Mouse (Mus musculus): ENCODE results near the gene Pdzrn4. TPM values are rescaled to one million over a fixed set of nuclear protein-coding genes. Genes with fewer than 3 reads are reported as not detected.

Pdzrn4 gene
- polyA plus RNA-seq, 1 experiment from 2014 or later, result 1.7 TPM

- ATAC-seq (ENCODE audit: borderline replicate concordance, extremely low read depth, low FRiP score, low TSS enrichment), result no peak
- no peaks in the 10 kb centered on the region for H3K36me3 ChIP-seq
- 84% methylated on average over 1 of the region's 1 CpGs for WGBS
- H3K4me3 ChIP-seq, result no peak overlapping the region
- no peak overlapping the region for H3K9ac ChIP-seq
- H3K27me3 ChIP-seq, result no peaks in the 10 kb centered on the region
- H3K4me2 ChIP-seq, result no peak overlapping the region
- H3K9me3 ChIP-seq, result no peaks in the 10 kb centered on the region
- H3K27ac ChIP-seq, result no peak overlapping the region
- H3K4me1 ChIP-seq, result no peaks in the 10 kb centered on the region
These were observed 106.1 kb downstream of the Pdzrn4 start for GRCm38 (mm10) chr15:92502797-92503196.

- WGBS, result 61% methylated on average over 8 of the region's 8 CpGs
- Histone ChIP-seq H3K27me3 (no peaks in the 10 kb centered on the region), H3K9ac (no peak overlapping the region), H3K9me3 (no peaks in the 10 kb centered on the region), H3K27ac (no peak overlapping the region), H3K36me3 (no peaks in the 10 kb centered on the region), H3K4me2 (no peak overlapping the region), H3K4me1 (no peaks in the 10 kb centered on the region), H3K4me3 (no peak overlapping the region)
- ATAC-seq (ENCODE audit: borderline replicate concordance, extremely low read depth, low FRiP score, low TSS enrichment), result no peak
These were observed 112.7 kb downstream of the Pdzrn4 start for GRCm38 (mm10) chr15:92509372-92509771.

- H3K4me1 ChIP-seq, result no peaks in the 10 kb centered on the region
- ATAC-seq (ENCODE audit: borderline replicate concordance, extremely low read depth, low FRiP score, low TSS enrichment), result no peak
- no peak overlapping the region for H3K27ac ChIP-seq
- H3K4me2 ChIP-seq, result no peak overlapping the region
- H3K9ac ChIP-seq, result no peak overlapping the region
- H3K36me3 ChIP-seq, result no peaks in the 10 kb centered on the region
- no peaks in the 10 kb centered on the region for H3K9me3 ChIP-seq
- 59% methylated on average over 1 of the region's 1 CpGs for WGBS
- no peaks in the 10 kb centered on the region for H3K27me3 ChIP-seq
- no peak overlapping the region for H3K4me3 ChIP-seq
These were observed 119.0 kb downstream of the Pdzrn4 start for GRCm38 (mm10) chr15:92515651-92516050.

GRCm38 (mm10) chr15:92520677-92521225, 124.1 kb downstream of the Pdzrn4 start:
- H3K4me3 ChIP-seq, result no peak overlapping the region
- H3K4me1 ChIP-seq, result no peaks in the 10 kb centered on the region
- peak overlapping the region; percentile 11; the same call in 1 of the 2 replicates for H3K4me2 ChIP-seq
- no peak overlapping the region for H3K9ac ChIP-seq
- no peaks in the 10 kb centered on the region for H3K36me3 ChIP-seq
- 25% methylated on average over 19 of the region's 19 CpGs for WGBS
- H3K27ac ChIP-seq, result no peak overlapping the region
- no peaks in the 10 kb centered on the region for H3K9me3 ChIP-seq
- no peak for ATAC-seq (ENCODE audit: borderline replicate concordance, extremely low read depth, low FRiP score, low TSS enrichment)
- H3K27me3 ChIP-seq, result no peaks in the 10 kb centered on the region

- no peak overlapping the region for H3K4me3 ChIP-seq
- 13% methylated on average over 7 of the region's 7 CpGs for WGBS
- no peak overlapping the region for H3K27ac ChIP-seq
- no peaks in the 10 kb centered on the region for H3K27me3 ChIP-seq
- H3K9ac ChIP-seq, result no peak overlapping the region
- ATAC-seq (ENCODE audit: borderline replicate concordance, extremely low read depth, low FRiP score, low TSS enrichment), result no peak
- H3K36me3 ChIP-seq, result no peaks in the 10 kb centered on the region
- no peaks in the 10 kb centered on the region for H3K4me1 ChIP-seq
- peak overlapping the region; percentile 36 for H3K4me2 ChIP-seq
- no peaks in the 10 kb centered on the region for H3K9me3 ChIP-seq
These were observed 125.0 kb downstream of the Pdzrn4 start for GRCm38 (mm10) chr15:92521686-92522085.

- no peak overlapping the region for H3K4me3 ChIP-seq
- no peak overlapping the region for H3K4me2 ChIP-seq
- no peaks in the 10 kb centered on the region for H3K27me3 ChIP-seq
- WGBS, result 4% methylated on average over 2 of the region's 2 CpGs
- H3K9ac ChIP-seq, result no peak overlapping the region
- no peaks in the 10 kb centered on the region for H3K36me3 ChIP-seq
- no peaks in the 10 kb centered on the region for H3K4me1 ChIP-seq
- no peak overlapping the region for H3K27ac ChIP-seq
- no peak for ATAC-seq (ENCODE audit: borderline replicate concordance, extremely low read depth, low FRiP score, low TSS enrichment)
- no peaks in the 10 kb centered on the region for H3K9me3 ChIP-seq
These were observed 128.2 kb downstream of the Pdzrn4 start for GRCm38 (mm10) chr15:92524917-92525316.

- Histone ChIP-seq H3K4me3 (no peak overlapping the region), H3K36me3 (no peaks in the 10 kb centered on the region), H3K9me3 (no peaks in the 10 kb centered on the region), H3K27me3 (no peaks in the 10 kb centered on the region), H3K9ac (no peak overlapping the region), H3K4me2 (no peak overlapping the region), H3K27ac (no peak overlapping the region), H3K4me1 (no peaks in the 10 kb centered on the region)
- WGBS, result 60% methylated on average over 9 of the region's 9 CpGs
- no peak for ATAC-seq (ENCODE audit: borderline replicate concordance, extremely low read depth, low FRiP score, low TSS enrichment)
These were observed 128.7 kb downstream of the Pdzrn4 start for GRCm38 (mm10) chr15:92525416-92525815.

- no peak overlapping the region for H3K4me2 ChIP-seq
- H3K36me3 ChIP-seq, result no peaks in the 10 kb centered on the region
- H3K4me1 ChIP-seq, result no peaks in the 10 kb centered on the region
- H3K27ac ChIP-seq, result no peak overlapping the region
- ATAC-seq (ENCODE audit: borderline replicate concordance, extremely low read depth, low FRiP score, low TSS enrichment), result no peak
- 67% methylated on average over 4 of the region's 4 CpGs for WGBS
- H3K9ac ChIP-seq, result no peak overlapping the region
- no peak overlapping the region for H3K4me3 ChIP-seq
- no peaks in the 10 kb centered on the region for H3K9me3 ChIP-seq
- no peaks in the 10 kb centered on the region for H3K27me3 ChIP-seq
These were observed 130.1 kb downstream of the Pdzrn4 start for GRCm38 (mm10) chr15:92526731-92527130.

- H3K4me1 ChIP-seq, result no peaks in the 10 kb centered on the region
- ATAC-seq (ENCODE audit: borderline replicate concordance, extremely low read depth, low FRiP score, low TSS enrichment), result no peak
- H3K9ac ChIP-seq, result no peak overlapping the region
- no peaks in the 10 kb centered on the region for H3K27me3 ChIP-seq
- no peak overlapping the region for H3K4me3 ChIP-seq
- H3K9me3 ChIP-seq, result no peaks in the 10 kb centered on the region
- H3K27ac ChIP-seq, result no peak overlapping the region
- H3K4me2 ChIP-seq, result no peak overlapping the region
- no peaks in the 10 kb centered on the region for H3K36me3 ChIP-seq
- WGBS, result 13% methylated on average over 1 of the region's 1 CpGs
These were observed 146.6 kb downstream of the Pdzrn4 start for GRCm38 (mm10) chr15:92543252-92543651.

- Histone ChIP-seq H3K27ac (no peak overlapping the region), H3K4me3 (no peak overlapping the region), H3K27me3 (no peaks in the 10 kb centered on the region), H3K9me3 (no peaks in the 10 kb centered on the region), H3K9ac (no peak overlapping the region), H3K4me1 (no peaks in the 10 kb centered on the region), H3K4me2 (no peak overlapping the region), H3K36me3 (no peaks in the 10 kb centered on the region)
- 66% methylated on average over 9 of the region's 9 CpGs for WGBS
- no peak for ATAC-seq (ENCODE audit: borderline replicate concordance, extremely low read depth, low FRiP score, low TSS enrichment)
These were observed 150.7 kb downstream of the Pdzrn4 start for GRCm38 (mm10) chr15:92547294-92547911.

- H3K27ac ChIP-seq, result no peak overlapping the region
- H3K9ac ChIP-seq, result no peak overlapping the region
- WGBS, result 33% methylated on average over 7 of the region's 7 CpGs
- no peak overlapping the region for H3K4me2 ChIP-seq
- ATAC-seq (ENCODE audit: borderline replicate concordance, extremely low read depth, low FRiP score, low TSS enrichment), result no peak
- H3K9me3 ChIP-seq, result no peaks in the 10 kb centered on the region
- H3K4me3 ChIP-seq, result no peak overlapping the region
- no peaks in the 10 kb centered on the region; the same call in 1 of the 2 replicates for H3K4me1 ChIP-seq
- H3K27me3 ChIP-seq, result no peaks in the 10 kb centered on the region
- no peaks in the 10 kb centered on the region for H3K36me3 ChIP-seq
These were observed 158.4 kb downstream of the Pdzrn4 start for GRCm38 (mm10) chr15:92555012-92555574.

- H3K36me3 ChIP-seq, result no peaks in the 10 kb centered on the region
- ATAC-seq (ENCODE audit: borderline replicate concordance, extremely low read depth, low FRiP score, low TSS enrichment), result no peak; the same call in 1 of the 2 replicates
- WGBS, result 34% methylated on average over 3 of the region's 3 CpGs
- no peak overlapping the region for H3K4me3 ChIP-seq
- no peaks in the 10 kb centered on the region; the same call in 1 of the 2 replicates for H3K4me1 ChIP-seq
- no peaks in the 10 kb centered on the region for H3K9me3 ChIP-seq
- H3K27me3 ChIP-seq, result no peaks in the 10 kb centered on the region
- H3K9ac ChIP-seq, result no peak overlapping the region
- H3K4me2 ChIP-seq, result no peak overlapping the region
- no peak overlapping the region for H3K27ac ChIP-seq
These were observed 159.0 kb downstream of the Pdzrn4 start for GRCm38 (mm10) chr15:92555716-92556115.

Measured in lung, embryonic 15.5 days (tissue).